In genomic region chr6:61614920-61615319, GRCm38 (mm10) we compare ENCODE assay signal across 13 mouse cellular contexts.
"Had no signal": no experiment of that assay in that cellular context is flagged by ENCODE, and none has a peak within 500 bp of the region (broad histone marks: within the 10 kb centered on the region; RNA-seq: fewer than 3 reads in every experiment).

No protein-coding gene starts in this region.

- DNase-seq: kidney, adult 2 months; kidney, postnatal 14 days; lung, adult 2 months; lung, postnatal 36 days; thymus, postnatal 4 days had no signal

- H3K9ac ChIP-seq: kidney, embryonic 15.5 days; liver, embryonic 15.5 days; midbrain, embryonic 15.5 days had no signal

- H3K9me3 ChIP-seq: kidney, embryonic 15.5 days; limb, embryonic 10.5 days; liver, embryonic 15.5 days; midbrain, embryonic 10.5 days; midbrain, embryonic 15.5 days had no signal

- H3K27ac ChIP-seq: kidney, embryonic 15.5 days; limb, embryonic 10.5 days; liver, embryonic 15.5 days; midbrain, embryonic 10.5 days; midbrain, embryonic 15.5 days; stomach, postnatal 0 days had no signal

- H3K27me3 ChIP-seq: kidney, embryonic 15.5 days; liver, embryonic 15.5 days; midbrain, embryonic 15.5 days had no signal

- H3K4me2 ChIP-seq: kidney, embryonic 15.5 days; liver, embryonic 11.5 days; liver, embryonic 15.5 days; midbrain, embryonic 15.5 days had no signal

- ATAC-seq: lung, postnatal 0 days; midbrain, embryonic 15.5 days had no signal

- H3K36me3 ChIP-seq: kidney, embryonic 15.5 days; limb, embryonic 10.5 days; liver, embryonic 15.5 days; midbrain, embryonic 10.5 days; midbrain, embryonic 15.5 days had no signal

- H3K4me1 ChIP-seq: kidney, embryonic 15.5 days; limb, embryonic 10.5 days; liver, embryonic 15.5 days; midbrain, embryonic 10.5 days; midbrain, embryonic 15.5 days had no signal

- H3K4me3 ChIP-seq: kidney, embryonic 15.5 days; limb, embryonic 10.5 days; liver, embryonic 15.5 days; midbrain, embryonic 10.5 days; midbrain, embryonic 15.5 days had no signal
